Mouse (Mus musculus) CH12.LX (cell line): ENCODE data around the gene E130114P18Rik. TPM values are rescaled to one million over a fixed set of nuclear protein-coding genes. Genes with fewer than 3 reads are reported as not detected.

Experiments
- DNase-seq: peaks from one replicate; pipeline ENCODE4 v3.0.0-alpha.2; 2013; ENCODE audit errors: extremely low read depth
- H3K27ac ChIP-seq: 2 replicates; pipeline ENCODE4 v1.5.1; 2012; ENCODE audit warnings: low read depth, mild to moderate bottlenecking, control low read depth, moderate library complexity; ENCODE audit not compliant: insufficient read depth
- H3K27me3 ChIP-seq: replicated peaks from 2 replicates; pipeline ENCODE3; 2012; ENCODE audit warnings: inconsistent platforms
- H3K36me3 ChIP-seq, 2 experiments: replicated peaks in 1 of 2; 2 replicates each; pipeline versions ENCODE3 to v1.6.1; 2012; ENCODE audit warnings: inconsistent platforms in 1 of 2, low read length in 1 of 2, mild to moderate bottlenecking in 1 of 2, mixed read lengths in 1 of 2, moderate library complexity in 1 of 2; ENCODE audit not compliant: control insufficient read depth in 1 of 2, insufficient read depth in 1 of 2
- H3K4me1 ChIP-seq, 2 experiments: 2 replicates each; pipeline ENCODE4 v1.6.1; 2012; ENCODE audit warnings: inconsistent platforms in 1 of 2, moderate library complexity in 1 of 2; ENCODE audit not compliant: insufficient read depth in 2 of 2, control insufficient read depth in 1 of 2
- H3K4me2 ChIP-seq: 2 replicates; pipeline ENCODE4 v1.6.1; 2012; ENCODE audit warnings: low read depth, mild to moderate bottlenecking, control low read depth; ENCODE audit not compliant: poor library complexity, insufficient read depth, severe bottlenecking
- H3K4me3 ChIP-seq, 3 experiments: fragments of 150-350 bp in 1 of 3; sonication (generic) in 1 of 3; replicated peaks in 1 of 3; 2 replicates each; pipeline versions ENCODE3 to v1.5.1; 2011 to 2012; ENCODE audit warnings: low read depth in 2 of 3, low read length in 2 of 3, mild to moderate bottlenecking in 2 of 3, moderate library complexity in 2 of 3, control low read depth in 1 of 3, improper control_type of control experiment in 1 of 3, inconsistent platforms in 1 of 3, mixed read lengths in 1 of 3; ENCODE audit not compliant: poor library complexity in 1 of 3
- H3K79me2 ChIP-seq: replicated peaks from 2 replicates; pipeline ENCODE4 v1.6.1; 2012; ENCODE audit warnings: mild to moderate bottlenecking, moderate library complexity; ENCODE audit not compliant: control insufficient read depth, poor library complexity, insufficient read depth, severe bottlenecking; ENCODE audit errors: extremely low read depth
- H3K9ac ChIP-seq: 2 replicates; pipeline ENCODE4 v1.6.1; 2012; ENCODE audit warnings: low read depth, mild to moderate bottlenecking, control low read depth, moderate library complexity; ENCODE audit not compliant: insufficient read depth
- H3K9me3 ChIP-seq: replicated peaks from 2 replicates; pipeline ENCODE3; 2012; ENCODE audit warnings: low read length, inconsistent platforms, mixed read lengths
- BHLHE40 ChIP-seq: IDR thresholded peaks from 2 replicates; pipeline ENCODE4 v1.6.1; 2011; ENCODE audit warnings: mild to moderate bottlenecking, low read depth, low read length, improper control_type of control experiment
- CHD1 ChIP-seq: IDR thresholded peaks from 2 replicates; pipeline ENCODE4 v1.6.1; 2012; ENCODE audit warnings: low read depth, low read length, improper control_type of control experiment, inconsistent platforms
- CHD2 ChIP-seq: IDR thresholded peaks from 2 replicates; pipeline ENCODE4 v1.6.1; 2011; ENCODE audit warnings: low read length, improper control_type of control experiment
- E2F4 ChIP-seq: IDR thresholded peaks from 2 replicates; pipeline ENCODE4 v1.6.1; 2011; ENCODE audit warnings: low read depth, low read length, improper control_type of control experiment; ENCODE audit not compliant: insufficient replicate concordance
- EP300 ChIP-seq: IDR thresholded peaks from 2 replicates; pipeline ENCODE4 v1.6.1; 2011; ENCODE audit warnings: low read length, improper control_type of control experiment
- ETS1 ChIP-seq: conservative IDR thresholded peaks from 2 replicates; pipeline ENCODE4 v1.6.1; 2012; ENCODE audit warnings: low read depth, mild to moderate bottlenecking, inconsistent platforms, low read length, improper control_type of control experiment, moderate library complexity
- JUN ChIP-seq: IDR thresholded peaks from 2 replicates; pipeline ENCODE4 v1.6.1; 2011; ENCODE audit warnings: low read depth, mild to moderate bottlenecking, low read length, improper control_type of control experiment, moderate library complexity; ENCODE audit not compliant: insufficient read depth
- KAT2A ChIP-seq: IDR thresholded peaks from 2 replicates; pipeline ENCODE4 v1.6.1; 2012; ENCODE audit warnings: low read length, improper control_type of control experiment, inconsistent platforms; ENCODE audit not compliant: insufficient replicate concordance
- MEF2A ChIP-seq: IDR thresholded peaks from 2 replicates; pipeline ENCODE4 v1.6.1; 2014; ENCODE audit warnings: low read depth, mild to moderate bottlenecking, inconsistent platforms, low read length, improper control_type of control experiment, borderline replicate concordance
- MXI1 ChIP-seq: IDR thresholded peaks from 2 replicates; pipeline ENCODE4 v1.6.1; 2011; ENCODE audit warnings: mild to moderate bottlenecking, low read depth, low read length, improper control_type of control experiment
- MYC ChIP-seq: IDR thresholded peaks from 2 replicates; pipeline ENCODE4 v1.6.1; 2011; ENCODE audit warnings: low read depth, mild to moderate bottlenecking, improper control_type of control experiment, low read length
- NELFE ChIP-seq: IDR thresholded peaks from 2 replicates; pipeline ENCODE4 v1.6.1; 2011; ENCODE audit warnings: low read depth, low read length, improper control_type of control experiment
- NRF1 ChIP-seq: IDR thresholded peaks from 2 replicates; pipeline ENCODE4 v1.6.1; 2014; ENCODE audit warnings: low read depth, mild to moderate bottlenecking, inconsistent platforms, low read length, improper control_type of control experiment, moderate library complexity
- PAX5 ChIP-seq: IDR thresholded peaks from 2 replicates; pipeline ENCODE4 v1.6.1; 2012; ENCODE audit warnings: low read length, inconsistent platforms, mixed read lengths
- POLR2A ChIP-seq: IDR thresholded peaks from 2 replicates; pipeline ENCODE4 v1.6.1; 2011; ENCODE audit warnings: low read depth, mild to moderate bottlenecking, improper control_type of control experiment, low read length
- POLR2AphosphoS2 ChIP-seq: IDR thresholded peaks from 2 replicates; pipeline ENCODE4 v1.6.1; 2011; ENCODE audit warnings: low read depth, low read length, improper control_type of control experiment
- RAD21 ChIP-seq: IDR thresholded peaks from 2 replicates; pipeline ENCODE4 v1.6.1; 2011; ENCODE audit warnings: low read depth, mild to moderate bottlenecking, low read length, improper control_type of control experiment, moderate library complexity
- RCOR1 ChIP-seq: conservative IDR thresholded peaks from 2 replicates; pipeline ENCODE4 v1.6.1; 2012; ENCODE audit warnings: low read depth, mild to moderate bottlenecking, inconsistent platforms, low read length, improper control_type of control experiment
- SIN3A ChIP-seq: IDR thresholded peaks from 2 replicates; pipeline ENCODE4 v1.6.1; 2012; ENCODE audit warnings: low read length, improper control_type of control experiment, inconsistent platforms
- TBP ChIP-seq: conservative IDR thresholded peaks from 2 replicates; pipeline ENCODE4 v1.6.1; 2011; ENCODE audit warnings: low read depth, low read length, improper control_type of control experiment
- TCF12 ChIP-seq: IDR thresholded peaks from 2 replicates; pipeline ENCODE4 v1.6.1; 2014; ENCODE audit warnings: low read depth, mild to moderate bottlenecking, inconsistent platforms, low read length, improper control_type of control experiment
- USF1 ChIP-seq: IDR thresholded peaks from 2 replicates; pipeline ENCODE4 v1.6.1; 2014; ENCODE audit warnings: low read depth, mild to moderate bottlenecking, inconsistent platforms, low read length, improper control_type of control experiment
- USF2 ChIP-seq: conservative IDR thresholded peaks from 2 replicates; pipeline ENCODE4 v1.6.1; 2011; ENCODE audit warnings: low read depth, low read length, improper control_type of control experiment
- ZC3H11A ChIP-seq: IDR thresholded peaks from 2 replicates; pipeline ENCODE4 v1.6.1; 2012; ENCODE audit warnings: low read depth, mild to moderate bottlenecking, inconsistent platforms, low read length, improper control_type of control experiment
- ZKSCAN1 ChIP-seq: IDR thresholded peaks from 2 replicates; pipeline ENCODE4 v1.6.1; 2012; ENCODE audit warnings: low read depth, inconsistent platforms, low read length, improper control_type of control experiment, borderline replicate concordance
- ZMIZ1 ChIP-seq: IDR thresholded peaks from 2 replicates; pipeline ENCODE4 v1.6.1; 2012; ENCODE audit warnings: low read depth, mild to moderate bottlenecking, inconsistent platforms, low read length, improper control_type of control experiment
- ZNF384 ChIP-seq: IDR thresholded peaks from 2 replicates; pipeline ENCODE4 v1.6.1; 2012; ENCODE audit warnings: low read depth, low read length, improper control_type of control experiment, inconsistent platforms
- dilution Hi-C: fragments of 300-500 bp; cut with MboI; formaldehyde crosslinking; loops from 2 replicates; pipeline ENCODE4 v1.14.3; 2020; ENCODE audit warnings: low sequenced_read_pairs; ENCODE audit not compliant: extremely low pct_unique_long_range_greater_than_20kb, extremely low pct_ligation_motif_present
- in situ Hi-C: fragments of 300-500 bp; cut with MboI; formaldehyde crosslinking; loops from 3 replicates; pipeline ENCODE4 v1.14.3; 2019; ENCODE audit warnings: low sequenced_read_pairs, low pct_ligation_motif_present, low pct_unique_long_range_greater_than_20kb, mixed read lengths
- polyA plus RNA-seq: library from polyadenylated mRNA; unstranded; fragments of >175 nt; gene quantifications from 2 replicates; pipeline ENCODE4 v1.2.1, GENCODE M21; 2012; ENCODE audit warnings: low read depth; ENCODE audit not compliant: insufficient read length
- total RNA-seq, 2 experiments: library from RNA; depleted of rRNA; stranded (reverse); fragments of 300-350 nt in 1 of 2; fragments of >200 nt in 1 of 2; gene quantifications; 2 replicates each; pipeline ENCODE4 v1.2.3; 2012 to 2014

The E130114P18Rik gene
- total and polyA plus RNA-seq, 3 experiments = not detected

DNA sequence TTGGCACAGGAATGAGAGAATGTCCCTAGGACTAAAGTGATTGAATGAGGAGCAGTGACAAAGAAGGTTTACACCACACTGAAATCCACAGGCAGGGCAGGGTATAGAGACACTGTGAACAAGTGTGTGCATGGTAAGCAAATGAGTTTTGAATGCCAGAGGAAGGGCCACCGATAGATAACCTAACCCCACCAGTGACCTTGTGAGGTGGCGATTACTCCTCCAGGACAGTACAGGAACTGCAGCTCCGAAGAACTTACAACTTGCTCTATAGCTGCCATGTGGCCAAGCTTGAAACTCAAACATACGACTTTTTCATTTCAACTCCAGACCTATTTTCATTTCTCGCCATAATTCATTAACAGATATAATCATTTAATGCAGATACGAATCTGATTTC is 114.0 kb downstream of the E130114P18Rik start:
- no peak for DNase-seq
- no peak overlapping the region for H3K4me3 ChIP-seq
- no peak overlapping the region for H3K27ac ChIP-seq
- H3K79me2 ChIP-seq = no peaks in the 10 kb centered on the region
- TF ChIP-seq ZMIZ1 (no peak), RAD21 (no peak), TBP (no peak), BHLHE40 (no peak), CHD1 (no peak), MYC (no peak), NELFE (no peak), E2F4 (no peak), POLR2AphosphoS2 (no peak), TCF12 (no peak), ZKSCAN1 (no peak), MEF2A (no peak)
- no peak overlapping the region for H3K9ac ChIP-seq
- no peaks in the 10 kb centered on the region for H3K27me3 ChIP-seq
- H3K4me1 ChIP-seq = no peaks in the 10 kb centered on the region
- H3K4me2 ChIP-seq = no peak overlapping the region
- H3K36me3 ChIP-seq = no peaks in the 10 kb centered on the region
- dilution Hi-C loops (no loop called here), in situ Hi-C loops (no loop called here)
- H3K9me3 ChIP-seq = peaks cover 60% of the 10 kb centered on the region

DNA sequence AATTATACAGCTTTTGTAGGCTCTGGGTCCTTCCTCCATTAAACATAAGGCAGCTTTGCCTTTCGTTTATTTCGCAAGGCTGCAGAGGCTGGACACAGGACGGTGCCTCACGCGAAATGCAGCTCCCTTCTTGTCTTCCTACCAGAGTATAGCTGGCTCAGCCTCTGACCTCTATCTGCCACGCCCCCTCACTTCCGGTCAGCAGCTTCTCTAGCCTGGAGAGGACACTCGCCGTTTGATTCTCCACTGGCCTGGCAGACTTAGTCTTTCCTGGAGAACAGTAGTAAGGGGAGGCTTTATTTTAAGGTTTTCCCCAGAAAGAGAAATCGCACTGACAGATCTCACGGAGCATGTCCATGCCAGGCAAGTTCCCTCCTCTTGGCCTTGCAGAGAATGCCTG is 115.0 kb downstream of the E130114P18Rik start:
- Histone ChIP-seq H3K79me2 (no peaks in the 10 kb centered on the region), H3K27me3 (no peaks in the 10 kb centered on the region), H3K36me3 (no peaks in the 10 kb centered on the region), H3K27ac (no peak overlapping the region), H3K4me2 (no peak overlapping the region), H3K4me3 (no peak overlapping the region), H3K9ac (no peak overlapping the region), H3K4me1 (no peaks in the 10 kb centered on the region), H3K9me3 (peaks cover 65% of the 10 kb centered on the region)
- in situ Hi-C loops = no loop called here
- DNase-seq = no peak
- TF ChIP-seq USF2 (no peak), KAT2A (no peak), PAX5 (no peak), USF1 (no peak), EP300 (no peak), JUN (no peak), CHD1 (no peak), ZKSCAN1 (no peak), SIN3A (no peak), POLR2AphosphoS2 (no peak), ZC3H11A (no peak), POLR2A (no peak), CHD2 (no peak), ZNF384 (no peak), E2F4 (no peak), ETS1 (no peak), NRF1 (no peak), RCOR1 (no peak), MXI1 (no peak)
- dilution Hi-C loops = no loop called here
